Mouse (Mus musculus) C2C12 (cell line): Measurements from ENCODE around the gene Ppp1r26. TPM values are rescaled to one million over a fixed set of nuclear protein-coding genes. Genes with fewer than 3 reads are reported as not detected.
A peak's percentile ranks its signal among the peaks of the same experiment; 100 is the strongest.

Experiments used
- H3K27me3 ChIP-seq: one replicate; pipeline ENCODE4 v1.6.1; 2011; ENCODE audit not compliant: control insufficient read depth, insufficient read depth, insufficient read length
- H3K36me3 ChIP-seq: one replicate; pipeline ENCODE4 v1.6.1; 2011; ENCODE audit not compliant: control insufficient read depth, insufficient read depth
- H3K4me3 ChIP-seq: one replicate; pipeline ENCODE4 v1.5.1; 2011; ENCODE audit warnings: mild to moderate bottlenecking, control low read depth; ENCODE audit not compliant: poor library complexity, insufficient read depth, severe bottlenecking
- H3K79me2 ChIP-seq: one replicate; pipeline ENCODE4 v1.6.1; 2011; ENCODE audit not compliant: control insufficient read depth, insufficient read depth
- H3K79me3 ChIP-seq: one replicate; pipeline ENCODE4 v1.6.1; 2011; ENCODE audit warnings: low read depth, control low read depth
- H3ac ChIP-seq: one replicate; pipeline ENCODE3; 2011; ENCODE audit warnings: low read depth; ENCODE audit not compliant: control insufficient read depth, insufficient read length
- CEBPB ChIP-seq: IDR thresholded peaks from one replicate; pipeline ENCODE4 v1.6.1; 2011; ENCODE audit warnings: low read depth, mild to moderate bottlenecking, control low read depth, moderate library complexity
- CTCF ChIP-seq: IDR thresholded peaks from one replicate; pipeline ENCODE4 v1.5.1; 2011; ENCODE audit not compliant: control insufficient read depth, insufficient read depth, insufficient read length
- FOSL1 ChIP-seq: IDR thresholded peaks from one replicate; pipeline ENCODE4 v1.8.0; 2011; ENCODE audit warnings: mild to moderate bottlenecking, low read length; ENCODE audit not compliant: poor library complexity, insufficient read depth, severe bottlenecking
- MAX ChIP-seq: IDR thresholded peaks from one replicate; pipeline ENCODE4 v1.6.1; 2011; ENCODE audit warnings: mild to moderate bottlenecking, control low read depth
- MYOD1 ChIP-seq: IDR thresholded peaks from one replicate; pipeline ENCODE4 v1.6.1; 2011; ENCODE audit warnings: low read depth; ENCODE audit not compliant: control insufficient read depth, insufficient read length
- MYOG ChIP-seq: IDR thresholded peaks from one replicate; pipeline ENCODE4 v1.6.1; 2011; ENCODE audit not compliant: control insufficient read depth, insufficient read length; ENCODE audit errors: extremely low read depth
- USF1 ChIP-seq: IDR thresholded peaks from one replicate; pipeline ENCODE4 v1.6.1; 2011; ENCODE audit warnings: low read depth, mild to moderate bottlenecking, control low read depth, moderate library complexity
- polyA plus RNA-seq: library from polyadenylated mRNA; unstranded; fragments of >200 nt; fragmentation: generic; extraction: Trizol; gene quantifications from one replicate; pipeline ENCODE4 v1.2.1, GENCODE M21; 2012; ENCODE audit warnings: missing spikeins

Ppp1r26 gene
- polyA plus RNA-seq, 1 experiment: 0.01 TPM

- H3K4me3 ChIP-seq: no peak overlapping the region
- TF ChIP-seq MYOD1 (no peak), CTCF (no peak), MAX (no peak), FOSL1 (no peak), CEBPB (no peak), MYOG (no peak), USF1 (no peak)
- no peaks in the 10 kb centered on the region for H3K36me3 ChIP-seq
- H3K27me3 ChIP-seq: peaks cover 7% of the 10 kb centered on the region
- H3ac ChIP-seq: no peak overlapping the region
- H3K79me3 ChIP-seq: no peaks in the 10 kb centered on the region
- H3K79me2 ChIP-seq: no peaks in the 10 kb centered on the region
Observed at GRCm38 (mm10) chr2:28416511-28416910, 30.1 kb upstream of the Ppp1r26 start.

DNA sequence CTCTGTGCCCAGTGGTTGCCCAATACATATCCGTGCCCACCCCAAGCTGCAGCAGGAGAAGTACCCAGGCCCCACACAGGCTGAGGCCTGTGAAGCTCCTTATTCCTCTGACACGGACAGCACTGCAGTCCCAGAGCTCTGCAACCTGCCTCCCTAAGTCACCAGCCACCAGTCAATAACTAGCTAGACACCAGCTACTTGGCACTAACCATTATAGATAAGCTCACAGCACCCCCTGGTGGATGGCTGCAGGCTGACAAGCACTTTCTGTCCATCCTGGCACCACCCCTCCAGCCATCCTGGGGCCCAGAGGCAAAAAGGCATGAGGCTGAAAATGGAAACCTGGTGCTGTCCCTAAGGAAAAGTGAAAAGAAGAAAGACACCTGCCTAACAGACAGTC, 28.6 kb upstream of the Ppp1r26 start:
- TF ChIP-seq CTCF (peak; percentile 80), MAX (no peak)
- Histone ChIP-seq H3K36me3 (no peaks in the 10 kb centered on the region), H3K79me3 (no peaks in the 10 kb centered on the region), H3ac (no peak overlapping the region), H3K27me3 (peaks cover 7% of the 10 kb centered on the region), H3K79me2 (no peaks in the 10 kb centered on the region), H3K4me3 (no peak overlapping the region)

GRCm38 (mm10) chr2:28419898-28420297, 26.7 kb upstream of the Ppp1r26 start:
- H3K4me3 ChIP-seq: no peak overlapping the region

DNA sequence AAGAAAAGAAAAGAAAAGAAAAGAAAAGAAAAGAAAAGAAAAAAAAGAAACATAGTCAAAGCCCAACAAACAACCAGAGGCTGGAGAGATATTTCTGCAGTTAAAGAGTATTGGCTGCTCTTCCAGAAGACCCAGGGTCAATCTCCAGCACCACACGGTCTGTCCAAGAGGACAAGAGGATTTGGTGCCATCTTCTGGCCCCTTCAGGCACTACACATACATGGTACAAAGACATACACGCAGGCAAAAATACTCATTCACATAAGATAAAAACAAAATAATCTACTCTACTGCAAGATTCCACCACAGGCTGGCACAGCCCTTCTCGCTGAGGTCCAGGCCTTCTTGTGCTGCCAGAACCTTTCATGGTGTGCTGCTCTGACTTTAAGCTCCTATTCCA, 23.4 kb upstream of the Ppp1r26 start:
- no peaks in the 10 kb centered on the region for H3K36me3 ChIP-seq
- TF ChIP-seq MYOD1 (no peak), MYOG (no peak), USF1 (no peak), CTCF (no peak), MAX (no peak), CEBPB (no peak), FOSL1 (no peak)
- H3K27me3 ChIP-seq: peaks cover 19% of the 10 kb centered on the region
- H3K4me3 ChIP-seq: no peak overlapping the region
- no peaks in the 10 kb centered on the region for H3K79me3 ChIP-seq
- H3K79me2 ChIP-seq: no peaks in the 10 kb centered on the region
- no peak overlapping the region for H3ac ChIP-seq

More at GRCm38 (mm10) chr2:28419898-28420297, 26.7 kb upstream of the Ppp1r26 start:
- TF ChIP-seq FOSL1 (no peak), MAX (no peak), CTCF (peak; percentile 84), CEBPB (no peak)
- Histone ChIP-seq H3K36me3 (no peaks in the 10 kb centered on the region), H3K79me3 (no peaks in the 10 kb centered on the region), H3K27me3 (peaks cover 7% of the 10 kb centered on the region), H3ac (no peak overlapping the region), H3K79me2 (no peaks in the 10 kb centered on the region)

DNA sequence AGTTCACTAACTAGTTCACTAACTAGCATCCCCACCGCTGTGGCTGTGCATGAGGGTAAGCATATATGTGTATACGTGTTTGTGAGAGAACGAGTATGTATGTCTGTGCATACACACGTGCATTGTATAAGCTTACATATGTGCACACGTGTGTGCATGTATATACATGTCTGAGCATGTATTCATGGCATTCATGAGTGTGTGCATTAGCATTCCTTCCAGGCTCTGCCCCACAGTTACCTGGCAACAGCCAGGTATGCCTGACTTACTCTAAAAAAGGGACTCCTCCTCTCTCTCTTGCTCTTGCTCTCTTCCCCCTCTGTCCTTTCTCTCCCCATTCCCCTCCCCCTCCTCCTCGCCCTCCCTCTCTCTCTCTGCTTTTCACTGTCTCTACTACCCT, 19.4 kb upstream of the Ppp1r26 start:
- H3K27me3 ChIP-seq: peaks cover 27% of the 10 kb centered on the region
- no peaks in the 10 kb centered on the region for H3K36me3 ChIP-seq
- H3K4me3 ChIP-seq: no peak overlapping the region
- H3ac ChIP-seq: no peak overlapping the region
- no peaks in the 10 kb centered on the region for H3K79me3 ChIP-seq
- H3K79me2 ChIP-seq: no peaks in the 10 kb centered on the region
- TF ChIP-seq USF1 (no peak), MYOG (no peak), FOSL1 (no peak), CTCF (no peak), MYOD1 (no peak), CEBPB (no peak), MAX (no peak)

DNA sequence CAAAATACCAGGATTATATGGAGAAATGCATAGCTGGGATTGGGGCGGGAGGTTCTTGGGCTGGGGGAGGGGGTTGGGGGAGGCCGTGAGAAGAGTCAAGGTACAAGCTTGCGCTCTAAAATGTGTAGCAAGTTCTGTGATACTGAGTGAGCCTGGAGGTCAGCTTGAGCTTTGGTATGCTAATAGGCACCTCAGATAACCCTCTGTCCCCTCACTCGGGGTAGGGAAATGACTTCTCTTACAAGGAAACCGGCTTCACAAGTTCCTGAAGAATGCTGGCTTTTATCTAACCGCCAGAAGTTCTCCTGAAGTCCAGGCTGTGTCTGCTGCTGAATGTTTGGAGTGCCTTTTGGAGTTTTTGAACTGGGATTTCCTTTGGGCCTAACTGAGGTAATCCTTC, 15.8 kb upstream of the Ppp1r26 start:
- H3ac ChIP-seq: no peak overlapping the region
- peaks cover 24% of the 10 kb centered on the region for H3K27me3 ChIP-seq
- TF ChIP-seq CTCF (no peak), MAX (no peak), USF1 (no peak), FOSL1 (no peak)

More for the DNA sequence above, 15.8 kb upstream of the Ppp1r26 start:
- Histone ChIP-seq H3K79me3 (no peaks in the 10 kb centered on the region), H3K79me2 (no peaks in the 10 kb centered on the region), H3K36me3 (no peaks in the 10 kb centered on the region), H3K4me3 (no peak overlapping the region)
